Mouse (Mus musculus) MN1 (cell line): Measurements from ENCODE around the gene Zfhx3.

Experiments used
- DNase-seq: peaks from one replicate; pipeline ENCODE4 v3.0.0-alpha.2; 2016; ENCODE audit warnings: low spot score

Zfhx3 gene

DNA sequence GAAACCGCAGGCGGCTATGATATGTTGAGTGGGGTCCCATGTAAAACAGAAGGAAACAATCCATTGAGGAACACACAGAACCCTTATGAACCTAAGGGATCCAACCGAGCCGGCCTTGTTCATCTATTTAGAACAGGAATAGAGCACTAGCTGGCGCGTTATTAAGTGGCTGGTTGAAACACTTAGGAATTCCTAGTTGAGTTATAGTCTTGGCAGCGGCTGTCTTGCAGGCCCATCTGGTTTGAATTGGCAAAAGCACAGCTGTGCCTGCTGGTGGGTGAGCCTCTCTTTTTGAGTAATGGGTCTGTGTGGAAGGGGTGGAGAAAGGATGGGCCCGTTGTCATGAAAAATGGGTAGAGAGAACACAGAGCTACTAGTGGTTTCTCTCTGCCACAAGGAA, 610.1 kb downstream of the Zfhx3 start:
- peak; percentile 58 for DNase-seq

- DNase-seq, result no peak
Observed at GRCm38 (mm10) chr8:108553808-108554577, 611.5 kb downstream of the Zfhx3 start.

DNA sequence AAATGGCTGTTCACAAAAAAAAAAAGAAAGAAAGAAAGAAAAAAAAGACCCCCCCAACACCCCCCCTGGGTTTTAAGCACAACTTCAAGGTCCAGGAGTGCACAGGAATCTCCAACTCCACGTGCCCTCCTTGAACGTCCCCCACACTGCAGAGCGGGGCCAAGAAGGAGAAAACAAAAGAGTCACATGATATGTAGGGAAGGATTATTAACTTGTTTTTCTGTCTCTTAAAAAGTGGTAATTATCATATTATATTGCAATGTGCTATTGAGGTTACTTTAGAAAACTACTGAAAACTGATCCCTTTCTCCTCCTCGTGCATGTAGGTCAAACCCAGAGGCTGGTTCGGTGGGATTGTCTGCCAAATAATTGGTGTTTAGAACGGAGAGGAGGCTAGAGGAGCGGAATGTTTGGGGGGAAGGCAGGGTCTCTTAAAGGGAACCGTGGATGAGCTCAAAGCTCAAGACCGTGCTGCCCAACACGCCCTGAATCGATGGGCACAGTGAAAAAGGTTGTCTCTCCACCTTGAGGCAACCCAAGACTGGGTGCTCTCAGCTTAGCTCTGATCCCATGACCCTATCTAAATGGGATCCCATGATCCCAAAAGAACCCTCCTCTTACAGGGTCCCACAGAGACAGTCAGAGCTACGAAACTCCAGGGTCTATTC, 612.3 kb downstream of the Zfhx3 start:
- no peak for DNase-seq

- DNase-seq, result no peak
Observed at GRCm38 (mm10) chr8:108563420-108563819, 621.0 kb downstream of the Zfhx3 start.

DNA sequence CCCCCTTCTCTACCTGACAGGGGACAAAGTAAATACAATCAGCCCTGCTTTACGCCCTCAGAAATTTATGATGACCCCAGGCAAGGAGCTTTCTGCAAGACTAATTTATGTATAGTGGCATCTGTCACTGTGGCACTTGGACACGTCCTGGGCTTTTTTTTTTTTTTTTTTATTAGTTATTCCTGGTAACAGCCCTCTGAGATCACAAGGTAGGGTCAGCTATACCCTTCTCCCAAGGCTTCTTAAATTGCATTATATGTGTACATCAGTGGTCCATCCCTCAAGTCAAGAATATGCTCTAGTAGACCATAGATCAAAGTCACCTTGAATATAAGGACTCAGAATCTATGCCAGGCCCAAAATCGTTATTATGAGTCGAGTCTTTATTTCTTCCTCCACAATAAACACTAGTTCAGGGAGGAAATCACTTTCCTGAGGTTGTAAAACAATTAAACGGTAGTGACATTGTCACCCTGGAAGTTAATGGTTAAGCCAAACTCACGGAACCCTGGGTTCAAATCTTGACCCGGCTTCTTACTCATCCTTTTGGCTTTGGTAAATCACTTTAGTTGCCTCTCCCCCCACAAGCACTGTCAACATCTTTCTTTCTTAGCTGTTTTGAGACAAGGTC, 621.6 kb downstream of the Zfhx3 start:
- no peak for DNase-seq

DNA sequence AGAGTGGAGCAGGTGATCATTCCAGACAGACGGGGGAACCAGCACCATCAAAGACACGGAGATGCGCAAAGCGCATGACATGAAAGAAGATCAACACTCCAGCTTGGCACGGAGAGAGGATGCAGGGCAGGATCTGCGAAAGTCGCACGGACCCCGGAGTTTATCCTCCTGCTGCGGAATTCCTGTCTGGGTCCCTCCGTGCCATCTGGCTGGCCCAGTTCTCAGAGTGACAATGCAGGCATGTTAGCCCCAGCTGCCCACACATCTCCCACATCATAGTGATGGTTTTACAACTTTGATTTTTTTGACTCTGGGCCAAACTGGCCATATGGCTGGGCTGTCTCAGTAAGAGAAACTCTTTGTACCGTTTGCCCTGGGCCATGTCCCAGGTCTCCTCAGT, 623.6 kb downstream of the Zfhx3 start:
- no peak for DNase-seq

GRCm38 (mm10) chr8:108573295-108574017, 631.0 kb downstream of the Zfhx3 start:
- DNase-seq, result no peak

- no peak for DNase-seq
Observed at GRCm38 (mm10) chr8:108574101-108574500, 631.7 kb downstream of the Zfhx3 start.

GRCm38 (mm10) chr8:108577571-108577970, 635.1 kb downstream of the Zfhx3 start:
- no peak for DNase-seq

GRCm38 (mm10) chr8:108578388-108578787, 635.9 kb downstream of the Zfhx3 start:
- no peak for DNase-seq

- DNase-seq, result no peak
Observed at GRCm38 (mm10) chr8:108579808-108580207, 637.4 kb downstream of the Zfhx3 start.

- DNase-seq, result no peak
Observed at GRCm38 (mm10) chr8:108580364-108580763, 637.9 kb downstream of the Zfhx3 start.

GRCm38 (mm10) chr8:108581557-108581956, 639.1 kb downstream of the Zfhx3 start:
- no peak for DNase-seq

DNA sequence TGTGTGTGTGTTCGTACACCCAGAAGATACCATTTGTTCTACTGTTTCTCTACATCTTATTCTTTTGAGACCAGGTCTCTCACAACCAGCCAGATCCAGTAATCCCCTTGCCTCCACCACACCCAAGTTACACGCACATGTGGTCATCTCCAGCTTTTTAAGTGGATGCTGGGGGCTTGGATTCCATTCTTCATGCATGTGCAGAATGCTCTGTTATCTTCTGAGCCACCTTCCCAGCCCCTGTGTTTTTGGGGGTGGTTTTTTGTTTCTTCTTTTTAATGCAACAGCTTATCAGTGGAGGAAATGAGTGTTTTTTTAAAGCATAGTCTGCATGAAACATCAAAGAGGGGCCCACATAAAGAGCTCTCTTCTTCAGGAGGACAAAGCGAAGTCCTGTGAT, 639.8 kb downstream of the Zfhx3 start:
- no peak for DNase-seq

GRCm38 (mm10) chr8:108583261-108583660, 640.8 kb downstream of the Zfhx3 start:
- DNase-seq, result no peak

DNA sequence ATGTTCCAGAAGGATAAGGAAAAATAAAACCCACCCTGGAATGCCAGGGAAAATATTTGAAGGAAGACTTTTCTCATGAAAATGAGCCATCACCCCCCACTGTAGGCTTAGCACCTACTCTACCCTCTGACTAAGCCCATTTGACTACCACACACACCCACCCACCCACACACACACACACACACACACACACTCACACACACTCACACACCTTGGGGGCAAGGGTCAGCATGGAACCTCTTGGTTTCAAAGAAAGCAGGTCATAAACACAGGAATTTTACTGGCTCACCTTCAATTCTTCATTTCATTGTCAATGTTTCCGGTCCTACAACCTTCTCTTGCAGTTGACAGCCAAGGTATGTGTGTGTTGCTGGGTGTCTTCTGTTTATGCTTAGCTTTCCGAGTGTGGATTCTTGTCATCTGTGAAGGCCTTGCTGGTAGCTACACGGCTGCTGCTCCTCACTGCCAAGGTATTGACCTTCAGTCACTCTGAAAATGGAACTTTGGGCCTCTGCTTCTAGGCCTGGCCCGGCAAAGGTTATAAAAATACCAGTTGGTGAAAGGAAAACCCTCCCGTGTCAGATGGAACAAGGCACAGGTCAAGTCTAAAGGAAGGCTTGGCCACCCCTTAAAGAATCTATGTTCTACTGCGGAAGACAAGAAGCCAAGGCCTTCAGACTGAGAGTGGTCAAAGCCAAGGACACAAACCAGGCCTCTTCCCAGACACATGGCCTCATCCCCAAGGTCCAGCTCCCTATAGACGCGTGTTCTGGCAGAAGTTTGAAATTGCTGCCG, 641.6 kb downstream of the Zfhx3 start:
- DNase-seq, result no peak

DNA sequence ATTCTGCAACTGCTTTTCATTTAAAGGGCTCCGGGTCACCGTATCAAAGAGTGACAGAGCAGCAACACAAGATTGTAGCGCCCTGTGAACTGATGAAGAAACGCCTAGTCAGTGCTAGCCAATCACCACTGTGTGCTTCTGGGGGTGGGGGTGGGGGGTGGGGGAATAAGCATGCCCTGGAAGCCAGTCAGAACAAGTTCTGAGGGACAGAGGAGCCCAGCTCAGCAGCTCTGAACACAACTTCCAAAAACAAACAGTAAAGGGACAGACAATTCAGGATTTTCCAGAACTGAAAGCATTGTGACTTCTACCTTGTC, 642.2 kb downstream of the Zfhx3 start:
- no peak for DNase-seq

DNA sequence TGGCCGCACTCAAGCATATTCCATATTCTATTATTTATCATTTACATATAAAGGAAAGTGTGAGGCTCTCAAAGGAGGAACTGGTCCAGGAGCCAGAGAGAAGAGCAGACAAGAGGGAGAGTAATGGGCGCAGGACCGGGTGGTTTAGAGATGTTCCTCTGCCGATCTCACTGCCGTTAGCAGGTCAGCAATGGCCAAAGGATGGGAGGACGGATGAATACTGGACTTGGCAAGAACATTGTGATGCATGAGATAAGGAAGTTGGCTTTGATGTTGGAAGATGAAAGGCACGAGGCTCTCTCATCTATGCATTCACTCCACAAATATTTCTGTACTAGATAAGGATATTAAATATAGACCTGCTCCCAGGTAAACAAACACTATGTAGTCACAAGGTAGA, 648.6 kb downstream of the Zfhx3 start:
- DNase-seq, result no peak

- DNase-seq, result no peak
Observed at GRCm38 (mm10) chr8:108592028-108592724, 649.7 kb downstream of the Zfhx3 start.

DNA sequence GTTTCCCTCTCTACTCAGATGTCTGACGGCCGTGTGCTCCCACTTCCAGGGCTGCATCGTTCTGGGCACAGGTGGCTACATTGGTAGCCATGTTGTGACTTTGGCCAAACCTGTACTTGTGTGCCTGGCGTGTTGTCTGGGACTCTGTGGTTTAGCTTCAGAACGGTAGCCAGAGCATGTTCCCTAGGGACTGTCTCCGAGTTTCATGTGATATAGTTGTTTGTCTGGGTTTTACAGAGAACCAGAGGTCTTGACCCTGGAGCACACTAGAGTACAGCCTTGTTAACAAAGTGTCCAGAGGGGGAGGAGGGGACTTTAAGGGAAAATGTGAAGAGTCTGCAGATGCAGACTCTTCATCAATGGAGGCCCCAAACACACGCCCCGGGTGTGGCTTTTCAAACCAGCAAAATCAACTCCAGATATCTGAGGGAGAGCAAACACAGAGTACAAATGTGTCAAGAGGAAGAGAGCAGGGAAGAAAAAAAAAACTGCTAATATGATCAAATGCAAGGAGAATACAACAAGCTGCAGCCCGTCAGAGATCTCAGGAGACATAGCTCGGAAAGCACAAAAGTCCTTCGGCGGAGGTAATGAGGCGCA, 650.6 kb downstream of the Zfhx3 start:
- DNase-seq, result peak; percentile 17

DNA sequence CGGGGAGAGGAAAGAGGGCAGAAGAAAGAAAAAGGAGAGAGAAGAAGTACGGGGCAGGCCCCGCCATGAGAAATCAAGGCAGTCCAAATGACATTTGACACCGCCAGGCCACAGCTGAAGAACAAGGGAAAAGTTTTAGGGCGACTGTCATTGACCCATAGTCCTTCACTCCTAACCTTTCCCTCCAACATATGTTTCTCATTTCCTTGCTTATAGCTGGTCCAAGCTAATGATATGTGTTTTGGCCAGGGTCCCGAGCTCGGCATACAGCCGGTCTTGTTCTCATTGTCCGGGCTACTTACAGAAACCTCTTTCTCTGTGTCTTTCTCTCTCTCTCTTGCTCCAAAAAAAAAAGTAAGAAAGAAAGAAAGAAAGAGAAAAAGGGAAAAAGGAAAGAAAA, 651.4 kb downstream of the Zfhx3 start:
- no peak for DNase-seq
